Mouse (Mus musculus) CD4-positive, CD25-positive, alpha-beta regulatory T cell (primary cell): ENCODE measurements around the gene Phkg2. TPM values are rescaled to one million over a fixed set of nuclear protein-coding genes. Genes with fewer than 3 reads are reported as not detected.

Experiments used
- polyA plus RNA-seq: library from polyadenylated mRNA; unstranded; fragments of 100-300 nt; shearing (Covaris generic); gene quantifications from one replicate; pipeline ENCODE4 v1.2.1, GENCODE M21; 2017

Gene Phkg2
- 114 TPM for polyA plus RNA-seq

DNA sequence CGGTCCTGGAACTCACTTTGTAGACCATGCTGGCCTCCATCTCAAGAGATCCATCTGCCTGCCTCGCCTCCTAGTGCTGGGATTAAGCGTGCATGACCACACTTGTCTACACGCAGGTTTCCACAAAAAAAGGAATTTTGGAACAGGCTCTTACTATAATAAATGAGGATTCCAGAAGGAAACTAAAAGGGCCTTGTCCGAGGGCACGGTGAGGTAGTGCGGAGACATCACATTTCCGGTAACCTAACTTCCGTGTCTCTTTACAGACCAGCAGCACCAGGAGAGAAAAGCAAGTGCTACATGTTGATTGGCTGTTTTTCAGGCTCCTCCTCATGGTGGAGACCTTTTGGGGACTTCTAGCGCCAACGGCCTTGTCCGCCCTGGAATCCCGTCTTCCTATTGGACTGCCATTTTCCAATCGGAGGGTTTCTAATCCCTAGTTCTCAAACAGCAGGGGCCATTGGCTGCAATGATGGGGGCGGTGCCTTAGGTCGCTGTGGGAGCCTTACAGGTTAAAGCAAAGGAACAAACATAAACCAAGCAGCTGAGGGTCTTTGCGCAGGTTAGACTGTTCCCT is at the start of gene Phkg2:
TSS of gene Phkg2 (plus strand) at position 446 of the 577 bp plus-strand sequence.

DNA sequence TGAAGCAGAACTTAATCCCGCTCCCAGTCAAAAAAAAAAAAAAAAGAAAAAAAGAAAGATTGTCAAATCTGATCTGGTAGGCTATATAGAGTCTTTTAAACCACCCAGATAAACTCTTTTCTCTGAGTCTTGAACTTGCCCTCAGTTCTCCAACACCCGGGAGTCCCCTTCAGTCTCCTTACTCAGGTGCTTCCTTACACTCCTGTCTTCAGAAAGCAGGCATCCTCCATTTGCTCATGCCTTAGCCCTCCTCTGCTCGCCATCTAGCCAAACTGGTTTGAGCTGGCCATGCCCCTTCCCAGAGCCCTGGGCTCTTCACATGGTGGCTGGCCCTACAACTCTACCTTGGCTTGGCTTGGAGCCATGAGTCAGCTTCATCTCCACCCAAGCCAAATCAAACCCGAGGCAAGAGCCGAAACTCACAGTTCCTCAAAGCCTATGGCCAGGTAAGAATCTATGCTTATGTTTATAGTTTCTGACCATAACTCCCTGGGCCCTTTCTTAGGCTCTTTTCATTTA is 11.7 kb upstream of the Phkg2 start, which contains the start of gene Tmem265:
TSS of gene Tmem265 (plus strand) at position 51 of the 519 bp plus-strand sequence.

DNA sequence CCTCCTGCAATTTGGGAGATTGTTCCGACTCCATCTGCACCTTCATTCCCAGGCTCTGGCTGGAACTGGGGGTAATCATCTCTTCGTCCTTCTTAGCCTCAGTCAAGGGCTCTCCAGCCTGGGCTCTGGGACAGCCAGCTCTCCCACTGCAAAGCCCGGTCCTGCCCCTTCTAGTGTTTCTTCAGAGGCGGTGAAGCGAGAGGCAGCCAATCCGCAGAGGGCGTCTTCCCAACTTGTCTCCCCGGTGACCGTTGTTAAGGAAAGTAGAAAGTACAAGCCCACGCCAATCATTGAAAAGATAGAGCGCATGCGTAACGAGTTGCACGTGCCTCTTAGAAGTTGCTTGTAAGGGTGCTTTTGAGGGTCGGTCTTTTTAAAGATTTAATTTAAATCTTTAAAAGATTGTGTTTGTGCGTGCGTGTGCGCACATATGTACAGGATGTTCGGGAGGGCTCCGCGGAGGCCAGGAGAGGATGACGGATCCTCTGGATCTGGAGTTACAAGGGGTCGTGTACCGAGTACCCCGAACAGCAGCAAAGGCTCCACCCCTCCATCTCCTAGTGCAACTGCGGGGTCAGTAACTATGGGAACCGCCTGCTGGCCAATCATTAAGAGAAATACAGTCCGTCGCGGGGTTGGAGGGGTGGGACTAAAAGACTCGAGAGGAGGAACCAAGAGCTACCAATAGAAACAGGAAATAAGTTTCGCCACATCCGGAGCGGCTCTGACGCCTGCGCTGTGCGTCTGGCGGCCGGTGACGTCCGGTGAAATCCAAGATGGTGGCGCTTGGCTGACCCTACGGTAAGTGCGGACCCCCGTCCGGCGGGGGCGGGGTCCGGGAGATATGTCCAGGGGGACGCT is 15.1 kb downstream of the Phkg2 start, which contains the start of the genes Ccdc189 and Rnf40:
TSS of gene Ccdc189 (minus strand) at position 585 of the 861 bp plus-strand sequence.
TSS of gene Rnf40 (plus strand) at position 757 of the 861 bp plus-strand sequence.

DNA sequence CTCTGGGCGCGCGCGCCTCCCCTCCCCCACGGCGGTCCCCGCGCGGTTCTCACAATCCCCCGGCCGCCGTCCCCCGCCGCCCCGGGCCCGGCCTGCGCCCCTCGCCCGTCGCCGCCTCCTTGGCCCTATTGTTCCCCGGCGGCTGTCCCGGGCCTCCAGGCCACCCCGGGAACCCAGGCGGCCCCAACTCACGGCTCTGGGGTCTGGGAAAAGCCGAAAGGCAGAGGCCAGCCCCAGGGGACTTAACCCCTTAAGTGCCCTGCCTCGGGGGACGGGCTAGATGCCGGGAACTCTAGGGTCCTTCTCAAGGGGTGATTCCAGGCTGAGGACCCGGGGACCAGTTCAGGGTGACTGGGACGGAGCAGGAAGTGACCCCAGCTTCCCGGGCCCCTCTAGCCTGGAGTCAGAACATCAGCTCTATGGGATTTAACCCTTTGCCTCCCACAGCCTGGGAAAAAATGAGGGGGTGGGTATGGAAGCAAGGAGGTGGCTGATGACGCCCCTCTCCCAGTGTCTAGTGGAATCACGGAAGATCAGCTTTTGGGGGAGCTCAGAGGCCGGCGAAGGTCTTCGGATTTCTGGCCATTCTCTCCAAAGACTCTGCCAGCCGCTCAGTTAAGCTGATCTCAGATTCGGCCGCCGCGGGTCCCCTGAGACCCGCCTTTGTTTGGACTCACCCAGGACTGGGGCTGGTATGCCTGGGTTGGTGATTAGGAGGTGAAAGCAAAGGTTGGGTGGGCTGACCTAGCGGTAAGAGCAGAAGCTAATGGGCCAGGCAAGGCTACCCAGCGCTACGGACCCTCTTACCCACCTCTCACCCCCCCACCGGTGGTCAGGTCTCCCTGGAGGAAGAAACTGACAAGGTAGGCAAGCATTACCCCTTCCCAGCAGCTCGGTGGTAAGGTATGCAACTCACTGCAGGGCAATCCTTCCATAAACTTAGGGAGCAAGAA is 42.0 kb downstream of the Phkg2 start, which contains the start of gene Zfp629:
TSS of gene Zfp629 (minus strand) at position 907 of the 953 bp plus-strand sequence.

Other genes starting within 250 kb of the Phkg2 start
- gene Zfp768, start 227.8 kb upstream of the Phkg2 start, polyA plus RNA-seq: 0.32 TPM
- 16.9 TPM for gene Zfp747, start 197.3 kb upstream of the Phkg2 start, polyA plus RNA-seq
- 7.8 TPM for gene 9130019O22Rik, start 186.2 kb upstream of the Phkg2 start, polyA plus RNA-seq
- gene E430018J23Rik, start 179.7 kb upstream of the Phkg2 start, polyA plus RNA-seq: 7.1 TPM
- 13.6 TPM for gene Zfp764, start 166.5 kb upstream of the Phkg2 start, polyA plus RNA-seq
- gene Zfp688, start 151.3 kb upstream of the Phkg2 start, polyA plus RNA-seq: 49.9 TPM
- 10.2 TPM for gene Zfp689, start 124.2 kb upstream of the Phkg2 start, polyA plus RNA-seq
- gene Prr14, start 113.7 kb upstream of the Phkg2 start, polyA plus RNA-seq: 135 TPM
- 17.4 TPM for gene Fbrs, start 94.1 kb upstream of the Phkg2 start, polyA plus RNA-seq
- gene Srcap, start 61.4 kb upstream of the Phkg2 start, polyA plus RNA-seq: 72.1 TPM
- gene Gm42715, start 53.8 kb upstream of the Phkg2 start, polyA plus RNA-seq: 6.4 TPM
- 15.0 TPM for gene Tmem265, start 11.9 kb upstream of the Phkg2 start, polyA plus RNA-seq
- gene Ccdc189, start 15.3 kb downstream of the Phkg2 start, polyA plus RNA-seq: 0.42 TPM
- gene Rnf40, start 15.4 kb downstream of the Phkg2 start, polyA plus RNA-seq: 129 TPM
- 1.0 TPM for gene Zfp629, start 42.5 kb downstream of the Phkg2 start, polyA plus RNA-seq
- 74.6 TPM for gene Bcl7c, start 135.6 kb downstream of the Phkg2 start, polyA plus RNA-seq
- not detected for gene Ctf1, start 139.4 kb downstream of the Phkg2 start, polyA plus RNA-seq
- gene Ctf2, start 158.8 kb downstream of the Phkg2 start, polyA plus RNA-seq: not detected
- 1.3 TPM for gene Fbxl19, start 171.2 kb downstream of the Phkg2 start, polyA plus RNA-seq
- 24.1 TPM for gene Orai3, start 196.5 kb downstream of the Phkg2 start, polyA plus RNA-seq
- 3.5 TPM for gene Setd1a, start 203.3 kb downstream of the Phkg2 start, polyA plus RNA-seq
- gene Gm49388, start 212.3 kb downstream of the Phkg2 start, polyA plus RNA-seq: not detected
- gene Hsd3b7, start 227.3 kb downstream of the Phkg2 start, polyA plus RNA-seq: 2.4 TPM